Mouse (Mus musculus): ENCODE results near the gene Tmc3. TPM values are rescaled to one million over a fixed set of nuclear protein-coding genes. Genes with fewer than 3 reads are reported as not detected.

Tmc3 gene
- not detected for polyA plus RNA-seq (2017; shearing (Covaris generic))

GRCm38 (mm10) chr7:83584639-83585471 is at the start of gene Tmc3:
Gene Tmc3, plus strand, starts transcription at chr7:83584927.

GRCm38 (mm10) chr7:83631828-83632681 is 47.3 kb downstream of the Tmc3 start, which contains the start of gene Stard5:
Gene Stard5, plus strand, starts transcription at chr7:83631959.

Other genes with a start within 250 kb of the Tmc3 start
- 28.9 TPM for gene Stard5, start 47.0 kb downstream of the Tmc3 start, polyA plus RNA-seq (2017; shearing (Covaris generic))
- gene Il16, start 160.8 kb downstream of the Tmc3 start, polyA plus RNA-seq (2017; shearing (Covaris generic)) = 344 TPM
- gene Cfap161, start 210.0 kb downstream of the Tmc3 start, polyA plus RNA-seq (2017; shearing (Covaris generic)) = not detected